Mouse (Mus musculus) forebrain, embryonic 13.5 days (tissue): ENCODE measurements at regions not wholly inside any gene's neighbourhood (a gene's known extent, or its start where the extent isn't known, plus 50 kb on each side); places are given as distances from the start of the nearest gene placed in this dataset.

Source experiments
- ATAC-seq: fragments of 200-750 bp; cut with Nextera tagmentation; 2 replicates; pipeline ENCODE4 v1.8.0; 2017
- H3K27ac ChIP-seq: fragments of 300-500 bp; sonication (generic); 2 replicates; pipeline ENCODE4 v1.5.1; 2015; ENCODE audit warnings: inconsistent platforms, mild to moderate bottlenecking, moderate library complexity
- H3K27me3 ChIP-seq: fragments of 300-500 bp; sonication (generic); 2 replicates; pipeline ENCODE4 v1.6.1; 2015; ENCODE audit warnings: mild to moderate bottlenecking, inconsistent platforms
- H3K36me3 ChIP-seq: fragments of 300-500 bp; sonication (generic); 2 replicates; pipeline ENCODE4 v1.6.1; 2015; ENCODE audit warnings: mild to moderate bottlenecking, inconsistent platforms; ENCODE audit not compliant: poor library complexity, severe bottlenecking
- H3K4me1 ChIP-seq: fragments of 300-500 bp; sonication (generic); 2 replicates; pipeline ENCODE4 v1.6.1; 2015; ENCODE audit warnings: inconsistent platforms
- H3K4me2 ChIP-seq: fragments of 300-500 bp; sonication (generic); 2 replicates; pipeline ENCODE4 v1.6.1; 2015; ENCODE audit warnings: inconsistent platforms, mild to moderate bottlenecking, moderate library complexity
- H3K4me3 ChIP-seq: fragments of 300-500 bp; sonication (generic); 2 replicates; pipeline ENCODE4 v1.5.1; 2015; ENCODE audit warnings: mild to moderate bottlenecking, inconsistent platforms
- H3K9ac ChIP-seq: fragments of 300-500 bp; sonication (generic); 2 replicates; pipeline ENCODE4 v1.6.1; 2015; ENCODE audit warnings: mild to moderate bottlenecking, inconsistent platforms
- H3K9me3 ChIP-seq: fragments of 300-500 bp; sonication (generic); replicated peaks from 2 replicates; pipeline ENCODE4 v1.6.1; 2016; ENCODE audit warnings: inconsistent platforms
- WGBS: fragments of 180-500 bp; shearing (Covaris S2); methylation state at CpG from one replicate; pipeline ENCODE4 v1.1.7; 2015; 5-methylcytosine and 5-hydroxymethylcytosine counted together

DNA sequence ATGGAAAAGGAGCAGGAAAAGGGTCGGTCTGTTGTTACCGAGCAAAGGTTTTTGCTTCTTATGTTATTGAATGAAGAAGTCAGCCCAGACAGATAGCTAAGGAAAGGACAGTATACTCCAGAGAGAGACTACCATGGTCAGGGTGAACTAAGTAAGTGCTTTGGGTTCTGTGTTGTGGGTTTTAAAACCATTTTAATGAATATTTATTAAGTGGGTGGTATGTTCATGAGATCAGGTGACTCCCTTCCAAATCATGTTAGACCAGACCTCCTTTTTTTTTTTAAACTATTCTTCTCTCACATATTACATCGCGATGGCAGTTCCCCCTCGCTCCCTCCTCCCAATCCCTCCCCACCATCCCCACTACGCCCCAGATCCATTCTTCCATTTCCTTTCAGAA, 67.3 kb upstream of the Bach2 start:
- Histone ChIP-seq H3K36me3 (no peaks in the 10 kb centered on the region), H3K27me3 (no peaks in the 10 kb centered on the region), H3K4me2 (no peak overlapping the region), H3K9ac (no peak overlapping the region), H3K27ac (no peak overlapping the region), H3K4me3 (no peak overlapping the region), H3K4me1 (peaks cover 21% of the 10 kb centered on the region), H3K9me3 (no peaks in the 10 kb centered on the region)
- ATAC-seq: no peak
- 95% methylated on average over 6 of the region's 6 CpGs for WGBS

DNA sequence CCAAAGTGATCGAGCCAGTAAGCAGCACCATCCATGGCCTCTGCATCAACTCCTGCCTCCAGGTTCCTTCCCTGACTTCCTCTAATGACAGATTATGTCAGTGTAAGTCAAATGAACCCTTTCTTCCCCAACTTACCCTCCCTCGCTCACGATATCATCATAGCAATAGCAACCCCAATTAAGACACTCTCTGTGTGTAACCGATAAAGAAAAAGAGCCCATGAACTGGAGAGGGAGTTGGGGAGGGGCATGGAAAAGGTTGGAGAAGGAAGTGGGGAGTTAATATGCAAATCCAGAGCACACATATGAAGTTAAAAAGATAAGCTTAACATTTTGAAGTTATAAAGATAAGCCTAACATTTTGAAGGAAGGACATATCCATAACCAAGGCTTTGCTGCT, 65.6 kb upstream of the Bach2 start:
- Histone ChIP-seq H3K9me3 (no peaks in the 10 kb centered on the region), H3K4me1 (peaks cover 21% of the 10 kb centered on the region), H3K27ac (no peak overlapping the region), H3K27me3 (no peaks in the 10 kb centered on the region), H3K36me3 (no peaks in the 10 kb centered on the region), H3K4me3 (no peak overlapping the region), H3K9ac (no peak overlapping the region), H3K4me2 (no peak overlapping the region)
- no peak for ATAC-seq
- WGBS: 80% methylated on average over 4 of the region's 4 CpGs

- Histone ChIP-seq H3K9ac (no peak overlapping the region), H3K4me2 (no peak overlapping the region), H3K36me3 (no peaks in the 10 kb centered on the region), H3K27me3 (no peaks in the 10 kb centered on the region), H3K4me3 (no peak overlapping the region), H3K9me3 (no peaks in the 10 kb centered on the region), H3K27ac (no peak overlapping the region), H3K4me1 (peaks cover 28% of the 10 kb centered on the region)
- WGBS: 78% methylated on average over 7 of the region's 7 CpGs
- ATAC-seq: no peak
Observed at GRCm38 (mm10) chr4:32174771-32175170, 63.8 kb upstream of the Bach2 start.

- no peak overlapping the region for H3K4me3 ChIP-seq
- ATAC-seq: no peak
- no peak overlapping the region for H3K27ac ChIP-seq
- peaks cover 33% of the 10 kb centered on the region for H3K4me1 ChIP-seq
- H3K27me3 ChIP-seq: no peaks in the 10 kb centered on the region
- no peaks in the 10 kb centered on the region for H3K9me3 ChIP-seq
- no peak overlapping the region for H3K9ac ChIP-seq
- 83% methylated on average over 7 of the region's 7 CpGs for WGBS
- no peaks in the 10 kb centered on the region for H3K36me3 ChIP-seq
- no peak overlapping the region for H3K4me2 ChIP-seq
Observed at GRCm38 (mm10) chr4:32175231-32175630, 63.4 kb upstream of the Bach2 start.

- no peak overlapping the region for H3K4me2 ChIP-seq
- H3K9ac ChIP-seq: no peak overlapping the region
- no peak for ATAC-seq
- H3K36me3 ChIP-seq: no peaks in the 10 kb centered on the region
- no peaks in the 10 kb centered on the region for H3K9me3 ChIP-seq
- H3K4me3 ChIP-seq: no peak overlapping the region
- no peaks in the 10 kb centered on the region for H3K27me3 ChIP-seq
- peaks cover 33% of the 10 kb centered on the region for H3K4me1 ChIP-seq
- no peak overlapping the region for H3K27ac ChIP-seq
- 69% methylated on average over 6 of the region's 6 CpGs for WGBS
Observed at GRCm38 (mm10) chr4:32175853-32176448, 62.7 kb upstream of the Bach2 start.

- no peaks in the 10 kb centered on the region for H3K9me3 ChIP-seq
Observed at GRCm38 (mm10) chr4:32176449-32177135, 62.0 kb upstream of the Bach2 start.

DNA sequence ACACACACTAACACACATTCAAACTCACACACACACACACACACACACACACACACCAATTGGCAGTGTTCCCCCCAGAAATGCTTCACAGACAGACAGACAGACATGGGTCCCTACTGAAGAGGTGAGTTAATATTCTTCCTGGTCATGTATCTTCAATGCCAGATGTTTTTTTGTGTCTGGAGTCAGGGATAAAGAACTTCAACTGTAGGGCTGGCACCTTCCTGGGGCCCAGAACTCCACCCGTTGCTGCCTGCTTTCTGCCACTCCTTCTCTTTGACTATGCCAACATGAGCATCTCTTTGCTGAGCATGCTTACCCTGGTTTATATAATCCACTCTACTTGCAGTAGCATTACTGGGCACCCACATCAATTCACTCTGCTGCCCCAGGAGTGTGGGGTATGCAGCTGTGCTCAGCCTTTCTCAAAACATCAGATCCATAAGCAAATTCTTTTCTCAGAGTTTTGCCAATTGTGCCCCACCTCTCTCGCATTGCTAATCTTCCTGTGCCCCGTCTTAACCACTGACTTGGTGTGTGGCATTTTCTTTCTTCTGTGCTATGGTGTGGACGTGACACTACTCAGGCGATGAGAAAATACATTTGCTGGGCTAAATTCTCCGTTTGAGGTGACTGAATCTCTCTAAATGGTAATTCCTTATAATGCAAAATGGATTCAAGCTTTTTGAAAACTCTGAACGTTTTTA, 60.5 kb upstream of the Bach2 start:
- ATAC-seq: no peak
- WGBS: 74% methylated on average over 7 of the region's 7 CpGs
- Histone ChIP-seq H3K27ac (no peak overlapping the region), H3K4me1 (peaks cover 33% of the 10 kb centered on the region), H3K4me2 (no peak overlapping the region), H3K9me3 (no peaks in the 10 kb centered on the region), H3K27me3 (no peaks in the 10 kb centered on the region), H3K4me3 (no peak overlapping the region), H3K9ac (no peak overlapping the region), H3K36me3 (no peaks in the 10 kb centered on the region)

More at GRCm38 (mm10) chr4:32176449-32177135, 62.0 kb upstream of the Bach2 start:
- H3K4me2 ChIP-seq: no peak overlapping the region
- no peak overlapping the region for H3K4me3 ChIP-seq
- no peaks in the 10 kb centered on the region for H3K27me3 ChIP-seq
- peak; percentile 31; the same call in 1 of the 2 replicates for ATAC-seq
- no peaks in the 10 kb centered on the region for H3K36me3 ChIP-seq
- WGBS: 19% methylated on average over 4 of the region's 4 CpGs
- no peak overlapping the region for H3K9ac ChIP-seq
- H3K4me1 ChIP-seq: peaks cover 33% of the 10 kb centered on the region
- H3K27ac ChIP-seq: no peak overlapping the region

- Histone ChIP-seq H3K27ac (peak overlapping the region; percentile 54; the same call in 1 of the 2 replicates), H3K9me3 (no peaks in the 10 kb centered on the region), H3K4me1 (peaks cover 33% of the 10 kb centered on the region), H3K9ac (no peak overlapping the region), H3K36me3 (no peaks in the 10 kb centered on the region), H3K4me2 (no peak overlapping the region), H3K4me3 (no peak overlapping the region), H3K27me3 (no peaks in the 10 kb centered on the region)
- ATAC-seq: peak; percentile 82
- WGBS: 24% methylated on average over 8 of the region's 8 CpGs
Observed at GRCm38 (mm10) chr4:32179707-32180241, 58.8 kb upstream of the Bach2 start.

DNA sequence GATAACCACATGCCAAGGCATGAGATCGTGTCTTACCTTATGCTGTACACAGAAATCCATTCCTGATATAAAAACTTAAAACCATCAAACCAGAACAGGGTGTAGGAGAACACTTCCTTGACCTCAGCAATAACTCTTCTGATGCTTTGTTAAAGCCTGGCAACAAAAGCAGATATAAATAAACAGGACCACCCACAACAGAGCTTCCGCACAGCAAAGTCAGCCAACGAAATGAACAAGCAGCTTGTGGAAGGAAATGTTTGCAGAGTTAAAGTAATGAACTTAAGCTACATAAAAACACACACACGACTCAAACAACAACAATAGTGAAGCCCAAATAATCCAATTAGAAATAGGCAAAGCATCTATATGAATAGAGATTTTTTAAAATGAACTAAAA, 54.8 kb upstream of the Bach2 start:
- Histone ChIP-seq H3K4me2 (no peak overlapping the region), H3K36me3 (no peaks in the 10 kb centered on the region), H3K4me3 (no peak overlapping the region), H3K9me3 (no peaks in the 10 kb centered on the region), H3K9ac (no peak overlapping the region), H3K27me3 (no peaks in the 10 kb centered on the region), H3K27ac (no peak overlapping the region), H3K4me1 (peaks cover 26% of the 10 kb centered on the region)
- 78% methylated on average over 4 of the region's 4 CpGs for WGBS
- ATAC-seq: no peak

DNA sequence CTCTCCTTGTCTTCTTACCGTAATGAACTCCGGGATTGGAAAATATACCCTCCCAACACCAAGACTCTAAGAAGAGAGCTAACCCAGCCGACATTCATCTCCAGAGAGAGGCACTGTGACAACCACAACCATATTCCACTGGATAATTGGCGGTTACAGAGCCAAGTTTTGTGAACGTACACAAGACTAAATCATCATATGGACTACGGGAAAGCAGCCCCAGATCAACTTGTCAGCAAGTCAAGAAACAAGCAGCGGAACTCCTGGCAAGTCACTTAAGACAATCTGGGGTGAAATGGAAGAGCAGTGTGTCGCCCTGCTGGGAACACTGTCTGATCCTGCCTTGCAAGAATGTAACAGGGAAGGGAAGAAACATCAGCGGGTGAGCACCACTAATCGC, 52.6 kb upstream of the Bach2 start:
- Histone ChIP-seq H3K36me3 (no peaks in the 10 kb centered on the region), H3K27ac (no peak overlapping the region), H3K4me2 (no peak overlapping the region), H3K9me3 (no peaks in the 10 kb centered on the region), H3K9ac (no peak overlapping the region), H3K4me1 (peaks cover 25% of the 10 kb centered on the region), H3K4me3 (no peak overlapping the region), H3K27me3 (peaks cover 3% of the 10 kb centered on the region; the same call in 1 of the 2 replicates)
- ATAC-seq: no peak; the same call in 1 of the 2 replicates
- 77% methylated on average over 10 of the region's 10 CpGs for WGBS

DNA sequence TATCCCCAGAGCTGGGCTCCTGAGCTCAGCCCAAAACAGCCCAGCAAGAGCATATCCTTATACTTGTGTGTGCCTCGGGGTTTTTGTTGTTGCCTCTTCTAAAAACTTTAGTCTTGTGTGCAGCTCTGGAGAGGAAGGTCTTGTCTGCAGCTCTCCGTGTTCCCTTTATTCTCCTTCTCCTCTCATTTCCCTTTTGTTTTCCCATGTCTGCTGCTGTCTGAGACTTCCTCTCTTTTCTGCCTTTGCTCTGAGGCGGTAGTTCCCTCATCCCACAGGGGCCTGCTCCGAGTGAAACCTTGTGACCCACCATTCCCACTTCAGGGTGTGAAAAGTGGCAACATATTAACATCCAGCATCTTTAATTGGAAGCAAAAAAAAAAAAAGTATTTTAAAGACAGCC, 51.5 kb upstream of the Bach2 start:
- no peak for ATAC-seq
- H3K4me2 ChIP-seq: no peak overlapping the region
- no peaks in the 10 kb centered on the region for H3K36me3 ChIP-seq
- H3K9ac ChIP-seq: no peak overlapping the region
- H3K9me3 ChIP-seq: no peaks in the 10 kb centered on the region
- no peak overlapping the region for H3K4me3 ChIP-seq
- peaks cover 3% of the 10 kb centered on the region; the same call in 1 of the 2 replicates for H3K27me3 ChIP-seq
- peaks cover 25% of the 10 kb centered on the region for H3K4me1 ChIP-seq
- no peak overlapping the region for H3K27ac ChIP-seq
- WGBS: 31% methylated on average over 4 of the region's 4 CpGs

DNA sequence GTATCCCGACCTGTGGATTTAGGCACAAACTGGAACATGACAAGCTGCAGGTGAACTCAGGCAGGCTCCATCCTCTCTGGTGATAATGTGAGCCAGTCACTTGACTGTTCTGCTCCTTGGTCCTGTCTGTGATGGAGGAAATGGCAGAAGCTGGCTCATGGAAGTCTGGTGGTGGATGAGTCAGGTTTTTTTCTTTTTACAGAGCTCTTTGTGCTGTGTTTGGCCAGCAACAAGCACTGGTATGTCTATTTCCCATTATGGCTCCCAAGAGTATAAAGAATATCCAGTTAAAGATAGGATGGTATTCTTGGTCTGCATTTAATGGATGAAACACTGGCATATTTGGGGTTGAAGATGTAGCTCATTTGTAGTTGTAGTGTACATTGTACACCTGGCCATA, 50.5 kb upstream of the Bach2 start:
- Histone ChIP-seq H3K9ac (no peak overlapping the region), H3K27ac (peak overlapping the region; percentile 49; the same call in 1 of the 2 replicates), H3K4me1 (peaks cover 25% of the 10 kb centered on the region), H3K4me2 (no peak overlapping the region), H3K36me3 (no peaks in the 10 kb centered on the region), H3K9me3 (no peaks in the 10 kb centered on the region), H3K4me3 (no peak overlapping the region), H3K27me3 (peaks cover 3% of the 10 kb centered on the region; the same call in 1 of the 2 replicates)
- 90% methylated on average over 1 of the region's 1 CpGs for WGBS
- ATAC-seq: no peak
